Mouse (Mus musculus) limb, embryonic 10.5 days (tissue): Measurements from ENCODE around the gene Idh2. TPM values are rescaled to one million over a fixed set of nuclear protein-coding genes. Genes with fewer than 3 reads are reported as not detected.
"Not testable (repeated sequence)": the region's sequence is repeated elsewhere in the genome, so short reads cannot be mapped to it uniquely, and the experiment has no call there.

Experiments
- DNase-seq: peaks from one replicate; pipeline ENCODE4 v3.0.0-alpha.2; 2017; ENCODE audit warnings: low spot score
- H3K27ac ChIP-seq: fragments of 300-500 bp; sonication (generic); 2 replicates; pipeline ENCODE4 v1.5.1; 2016; ENCODE audit warnings: mild to moderate bottlenecking
- H3K27me3 ChIP-seq: fragments of 300-500 bp; sonication (generic); 2 replicates; pipeline ENCODE4 v1.6.1; 2016; ENCODE audit warnings: low read depth, mild to moderate bottlenecking; ENCODE audit not compliant: poor library complexity, severe bottlenecking
- H3K36me3 ChIP-seq: fragments of 300-500 bp; sonication (generic); 2 replicates; pipeline ENCODE4 v1.6.1; 2016; ENCODE audit warnings: mild to moderate bottlenecking, moderate library complexity
- H3K4me1 ChIP-seq: fragments of 300-500 bp; sonication (generic); 2 replicates; pipeline ENCODE4 v1.6.1; 2016
- H3K4me3 ChIP-seq: fragments of 300-500 bp; sonication (generic); 2 replicates; pipeline ENCODE4 v1.5.1; 2016; ENCODE audit warnings: mild to moderate bottlenecking, moderate library complexity
- H3K9me3 ChIP-seq: fragments of 300-500 bp; sonication (generic); replicated peaks from 2 replicates; pipeline ENCODE4 v1.6.1; 2016; ENCODE audit warnings: mild to moderate bottlenecking
- WGBS: fragments of 180-500 bp; shearing (Covaris S2); methylation state at CpG from one replicate; pipeline ENCODE4 v1.1.7; 2016; 5-methylcytosine and 5-hydroxymethylcytosine counted together
- polyA plus RNA-seq: library from polyadenylated mRNA; unstranded; fragments of >200 nt; fragmentation: Nextera tagmentation; extraction: Ambion mirVana; gene quantifications from 2 replicates; pipeline ENCODE4 v1.2.1, GENCODE M21; 2016

The Idh2 gene
- polyA plus RNA-seq, 1 experiment from 2014 or later, result 582 TPM

DNA sequence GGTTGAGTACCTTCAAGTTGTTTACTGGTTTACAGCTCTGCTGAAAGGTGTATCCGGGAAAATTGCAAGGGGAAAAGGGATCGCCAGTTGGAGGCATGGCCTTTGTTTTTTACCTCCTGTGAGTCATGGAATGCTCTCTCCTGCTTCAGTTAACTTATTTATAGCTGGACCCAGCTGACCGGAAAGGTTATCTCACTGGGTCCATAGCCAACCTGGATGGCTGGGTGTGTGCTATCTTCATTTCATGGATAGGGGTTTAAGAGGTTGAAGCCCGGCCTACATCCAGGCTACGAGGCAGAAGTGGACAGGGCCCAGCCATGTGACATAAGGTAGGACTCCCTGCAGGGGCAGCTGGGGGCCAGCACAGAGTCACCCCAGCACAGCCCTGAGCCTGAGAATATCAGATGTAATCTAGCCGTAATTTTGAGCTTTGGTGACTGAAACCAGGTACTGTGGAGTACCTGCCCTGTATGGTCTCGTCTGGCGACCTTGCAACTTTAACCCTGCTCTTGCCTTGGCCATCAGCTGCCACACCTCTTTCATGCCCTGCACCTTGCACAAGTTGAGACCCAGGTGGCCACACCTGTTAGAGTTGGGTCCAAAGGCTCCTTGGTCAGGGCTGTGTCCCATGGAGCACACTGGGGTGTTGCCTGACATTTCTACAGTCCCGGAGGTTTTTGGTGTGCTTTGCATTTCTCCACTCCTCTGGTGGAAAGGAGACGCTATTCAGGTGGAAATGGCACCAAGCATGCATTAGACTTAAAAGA, 55.0 kb downstream of the Idh2 start:
- WGBS, result 85% methylated on average over 10 of the region's 10 CpGs
- Histone ChIP-seq H3K4me1 (peaks cover 53% of the 10 kb centered on the region), H3K27ac (peak overlapping the region; percentile 12; the same call in 1 of the 2 replicates), H3K27me3 (no peaks in the 10 kb centered on the region), H3K9me3 (no peaks in the 10 kb centered on the region), H3K4me3 (no peak overlapping the region), H3K36me3 (0 out of 2 replicates have a peak, but pooled peaks cover 5% of the 10 kb centered on the region)
- DNase-seq, result no peak

DNA sequence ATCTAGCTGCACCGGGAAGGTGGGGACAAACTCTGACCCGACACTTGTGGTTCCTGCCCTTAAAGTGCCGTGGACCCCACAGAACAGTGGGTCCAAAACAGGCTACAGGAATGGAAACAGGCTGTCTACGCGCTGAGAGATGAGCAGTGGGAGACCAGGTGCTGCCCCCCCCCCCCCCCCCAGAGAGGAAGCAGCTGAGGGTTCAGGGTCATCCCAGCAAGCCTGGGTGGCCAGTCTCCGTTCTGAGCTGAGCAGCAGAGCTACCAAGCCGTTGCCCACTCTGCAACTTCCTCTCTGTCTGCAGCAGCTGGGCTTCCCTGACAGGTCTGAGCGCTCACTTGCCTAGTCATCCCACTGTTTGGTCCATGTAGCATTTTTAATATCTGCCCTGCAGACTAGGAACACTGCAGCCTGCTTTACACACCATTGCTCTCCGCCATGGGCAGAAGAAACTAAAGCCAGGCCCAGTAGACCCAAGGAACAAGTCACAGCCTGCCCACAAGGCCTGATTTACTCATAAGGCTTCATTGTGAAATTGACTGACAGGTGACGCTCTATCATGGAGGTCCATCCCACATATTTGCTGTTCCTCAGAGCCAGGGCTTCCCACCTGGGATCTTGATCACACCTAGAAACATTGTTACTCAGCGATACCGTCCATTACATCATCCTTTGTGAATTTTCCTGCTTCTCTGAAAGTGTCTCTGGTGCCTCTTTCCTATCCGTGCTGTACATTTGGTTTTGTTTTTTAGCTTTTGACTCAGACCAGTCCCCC, 55.9 kb downstream of the Idh2 start:
- Histone ChIP-seq H3K4me1 (peaks cover 52% of the 10 kb centered on the region), H3K27ac (peak overlapping the region; percentile 47), H3K4me3 (no peak overlapping the region), H3K27me3 (no peaks in the 10 kb centered on the region), H3K9me3 (no peaks in the 10 kb centered on the region), H3K36me3 (0 out of 2 replicates have a peak, but pooled peaks cover 5% of the 10 kb centered on the region)
- DNase-seq, result no peak
- WGBS, result 83% methylated on average over 13 of the region's 13 CpGs

DNA sequence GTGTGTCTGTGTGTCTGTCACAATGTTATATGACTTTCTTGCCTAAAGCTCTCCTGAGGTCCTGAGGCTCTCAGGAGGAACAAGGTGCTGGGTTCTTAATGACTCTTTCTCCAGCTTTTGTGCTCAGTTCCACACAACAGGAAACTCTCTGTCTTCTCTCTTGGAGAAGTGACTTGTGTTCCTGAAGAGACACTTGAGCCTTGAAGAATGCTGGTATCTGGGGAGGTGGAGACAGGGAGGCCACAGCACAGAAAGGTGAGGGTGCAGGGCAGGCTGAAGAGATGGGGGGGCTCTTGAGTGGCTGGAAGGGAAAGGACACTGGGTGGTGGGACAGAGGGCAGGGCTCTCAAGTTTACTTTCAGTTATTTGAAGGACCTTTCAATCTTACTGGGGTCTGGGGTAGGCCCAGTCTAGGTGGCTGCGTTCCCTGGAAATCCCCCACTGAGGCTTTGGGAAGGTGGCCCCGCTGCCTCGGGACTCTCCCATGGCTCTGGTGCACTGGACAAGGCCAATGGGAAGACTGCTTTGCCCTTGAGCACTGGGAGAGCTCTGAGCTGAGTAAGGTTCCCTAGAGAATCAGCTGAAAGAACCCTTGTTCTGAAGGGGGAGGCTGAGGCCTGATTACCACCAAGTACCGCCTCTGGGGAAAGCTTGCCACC, 56.7 kb downstream of the Idh2 start:
- 0 out of 2 replicates have a peak, but pooled peaks cover 7% of the 10 kb centered on the region for H3K36me3 ChIP-seq
- DNase-seq, result no peak
- H3K4me3 ChIP-seq, result no peak overlapping the region
- peak overlapping the region; percentile 47 for H3K27ac ChIP-seq
- 83% methylated on average over 4 of the region's 4 CpGs for WGBS
- H3K4me1 ChIP-seq, result peaks cover 46% of the 10 kb centered on the region
- no peaks in the 10 kb centered on the region for H3K27me3 ChIP-seq
- H3K9me3 ChIP-seq, result no peaks in the 10 kb centered on the region

DNA sequence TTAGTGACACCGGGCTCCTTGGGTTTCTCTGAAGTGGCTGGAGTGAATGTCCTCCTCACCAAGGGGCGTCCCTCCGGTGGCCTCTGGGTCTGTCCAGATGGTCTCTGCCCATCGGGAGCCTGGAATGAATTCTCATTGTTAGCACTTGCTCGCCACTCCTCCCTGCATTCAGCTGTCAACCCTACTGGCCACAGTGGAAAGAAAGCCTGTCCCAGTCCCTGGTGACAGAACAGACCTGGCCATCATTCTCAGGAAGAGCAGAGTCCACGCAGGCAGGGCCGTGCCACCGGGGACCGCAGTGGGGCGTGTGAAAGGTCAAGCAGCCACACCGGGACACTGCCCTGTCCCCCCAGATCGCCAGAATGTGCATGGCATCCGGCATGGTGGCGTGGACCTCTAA, 57.4 kb downstream of the Idh2 start:
- 74% methylated on average over 14 of the region's 14 CpGs for WGBS
- Histone ChIP-seq H3K4me3 (no peak overlapping the region), H3K27ac (no peak overlapping the region), H3K36me3 (peaks cover 13% of the 10 kb centered on the region; the same call in 1 of the 2 replicates), H3K4me1 (peaks cover 41% of the 10 kb centered on the region), H3K9me3 (no peaks in the 10 kb centered on the region), H3K27me3 (no peaks in the 10 kb centered on the region)
- no peak for DNase-seq

DNA sequence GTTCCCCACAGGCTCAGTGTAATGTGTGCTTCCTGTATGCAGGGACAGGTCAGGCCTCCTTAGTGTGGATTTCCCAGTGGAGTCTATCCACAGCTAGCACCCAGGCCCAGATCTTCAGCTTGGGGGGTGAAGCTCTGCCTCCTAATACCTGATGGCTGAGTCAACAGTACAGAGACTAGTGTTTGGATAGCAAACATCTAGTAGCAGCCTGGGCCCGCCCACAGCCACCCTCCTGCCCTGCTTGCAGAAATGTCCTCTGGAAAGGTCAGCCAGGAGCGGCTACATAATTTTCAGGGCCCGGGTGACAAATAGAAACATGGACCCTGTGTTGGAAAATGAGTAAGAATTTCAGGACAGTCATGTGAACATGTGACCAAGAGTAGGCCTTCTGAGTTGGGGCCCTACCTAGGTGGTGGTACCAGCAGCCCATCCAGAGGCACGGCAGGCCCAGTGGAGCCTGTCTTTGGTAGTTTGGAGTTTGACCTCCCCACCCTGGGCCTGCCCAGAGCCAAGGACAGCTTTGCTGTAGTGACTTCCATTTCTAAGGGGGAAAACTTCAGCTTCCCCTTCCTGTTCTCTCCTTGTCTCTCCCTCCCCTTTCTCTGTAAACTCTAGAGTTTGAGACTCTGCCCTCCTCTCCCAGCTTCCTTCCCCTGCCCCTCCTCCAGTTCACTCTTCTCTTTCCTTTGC, 58.0 kb downstream of the Idh2 start:
- DNase-seq, result no peak
- no peak overlapping the region for H3K4me3 ChIP-seq
- peaks cover 13% of the 10 kb centered on the region; the same call in 1 of the 2 replicates for H3K36me3 ChIP-seq
- H3K27ac ChIP-seq, result peak overlapping the region; percentile 58; the same call in 1 of the 2 replicates
- no peaks in the 10 kb centered on the region for H3K9me3 ChIP-seq
- H3K27me3 ChIP-seq, result no peaks in the 10 kb centered on the region
- H3K4me1 ChIP-seq, result peaks cover 44% of the 10 kb centered on the region
- whole genome bisulfite sequencing, result 79% methylated on average over 4 of the region's 4 CpGs

DNA sequence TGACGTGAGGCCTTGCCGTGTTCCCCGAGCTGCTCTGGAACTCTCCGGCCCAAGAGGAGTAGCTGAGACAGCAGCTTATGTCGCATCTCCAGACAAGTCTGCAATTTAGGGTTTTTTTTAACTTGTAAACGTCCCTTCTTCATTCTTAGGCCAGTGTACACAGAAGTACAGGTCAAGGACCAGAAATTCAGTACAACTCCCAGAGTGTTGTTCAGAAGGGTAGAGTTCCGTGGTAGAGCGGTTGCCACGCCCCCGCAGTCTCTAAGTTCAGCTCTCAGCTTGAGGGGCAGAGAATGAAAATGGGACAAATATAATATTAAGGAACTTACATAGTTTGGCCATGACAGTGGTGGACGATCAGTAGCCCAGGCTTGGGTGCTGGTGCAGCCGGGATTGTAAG, 59.4 kb downstream of the Idh2 start:
- H3K27me3 ChIP-seq, result no peaks in the 10 kb centered on the region
- 90% methylated on average over 12 of the region's 12 CpGs for whole genome bisulfite sequencing
- DNase-seq, result no peak
- no peak overlapping the region for H3K4me3 ChIP-seq
- peaks cover 47% of the 10 kb centered on the region for H3K4me1 ChIP-seq
- no peak overlapping the region for H3K27ac ChIP-seq
- peaks cover 13% of the 10 kb centered on the region; the same call in 1 of the 2 replicates for H3K36me3 ChIP-seq
- no peaks in the 10 kb centered on the region for H3K9me3 ChIP-seq

DNA sequence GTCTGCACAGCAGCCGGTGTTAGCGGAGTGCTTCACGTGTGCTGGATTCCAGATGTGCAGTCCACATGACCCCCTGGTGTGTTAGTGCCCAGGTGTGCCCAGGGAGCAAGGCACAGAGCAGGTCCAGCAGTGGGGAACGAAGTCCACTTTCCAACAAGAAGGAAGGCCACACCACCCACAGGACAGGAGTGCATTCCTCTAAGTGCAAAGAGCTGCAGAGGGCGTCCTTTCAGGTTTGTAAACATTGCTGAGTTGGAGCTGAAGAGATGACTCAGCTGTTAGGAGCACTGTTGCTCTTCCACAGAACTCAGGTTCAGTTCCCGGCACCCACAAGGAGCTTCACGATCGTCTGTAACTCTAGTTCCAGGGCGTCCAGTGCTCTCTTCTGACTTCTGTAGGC, 62.0 kb downstream of the Idh2 start:
- no peaks in the 10 kb centered on the region for H3K9me3 ChIP-seq
- H3K27me3 ChIP-seq, result no peaks in the 10 kb centered on the region
- H3K36me3 ChIP-seq, result peaks cover 13% of the 10 kb centered on the region; the same call in 1 of the 2 replicates
- WGBS, result 92% methylated on average over 9 of the region's 9 CpGs
- no peak overlapping the region for H3K27ac ChIP-seq
- H3K4me3 ChIP-seq, result no peak overlapping the region
- peaks cover 40% of the 10 kb centered on the region for H3K4me1 ChIP-seq
- DNase-seq, result no peak

DNA sequence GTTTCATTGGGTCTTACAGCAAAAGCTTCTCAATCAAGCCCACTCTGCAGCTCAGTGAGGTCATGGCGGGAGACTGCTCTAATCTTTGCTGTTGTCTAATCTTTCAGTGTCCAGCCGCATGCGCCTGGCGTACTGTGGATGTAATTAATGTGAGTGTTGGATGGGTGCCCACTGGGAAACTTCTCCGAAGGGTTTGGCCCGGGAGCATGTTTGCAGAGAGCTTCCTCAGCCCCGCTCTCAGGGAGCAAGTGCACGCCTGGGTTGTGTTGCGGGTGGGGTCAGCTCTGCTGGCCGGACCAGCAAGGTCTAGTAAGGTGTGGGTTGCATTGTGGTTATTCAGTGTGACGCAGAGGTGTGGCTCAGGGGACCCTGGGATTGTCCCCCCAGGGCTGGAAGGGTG, 62.9 kb downstream of the Idh2 start:
- peaks cover 36% of the 10 kb centered on the region for H3K4me1 ChIP-seq
- peaks cover 13% of the 10 kb centered on the region; the same call in 1 of the 2 replicates for H3K36me3 ChIP-seq
- no peak for DNase-seq
- no peaks in the 10 kb centered on the region for H3K9me3 ChIP-seq
- WGBS, result 91% methylated on average over 11 of the region's 11 CpGs
- no peak overlapping the region for H3K4me3 ChIP-seq
- no peak overlapping the region for H3K27ac ChIP-seq
- H3K27me3 ChIP-seq, result no peaks in the 10 kb centered on the region

DNA sequence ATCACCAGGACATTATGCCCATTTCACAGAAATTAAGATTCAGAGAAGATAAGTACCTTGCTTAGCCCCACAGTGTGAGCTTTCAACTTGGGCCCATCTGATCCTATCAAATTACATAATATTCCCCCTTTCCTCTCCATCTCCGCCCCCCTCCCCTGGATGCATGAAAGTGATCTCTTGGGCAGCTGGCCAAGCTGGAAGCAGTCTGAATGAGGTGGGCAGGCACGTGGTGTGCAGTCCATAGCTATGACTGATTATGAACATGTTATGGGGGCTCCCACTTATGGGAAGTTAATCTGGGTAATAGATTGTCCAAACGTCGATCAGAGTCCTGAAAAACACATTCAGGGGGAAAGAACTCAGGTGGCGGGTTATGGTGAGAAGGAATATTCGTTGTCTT, 63.4 kb downstream of the Idh2 start:
- Histone ChIP-seq H3K9me3 (no peaks in the 10 kb centered on the region), H3K4me1 (peaks cover 35% of the 10 kb centered on the region), H3K4me3 (no peak overlapping the region), H3K27ac (no peak overlapping the region), H3K27me3 (no peaks in the 10 kb centered on the region), H3K36me3 (peaks cover 13% of the 10 kb centered on the region; the same call in 1 of the 2 replicates)
- no peak for DNase-seq
- 89% methylated on average over 6 of the region's 6 CpGs for WGBS

DNA sequence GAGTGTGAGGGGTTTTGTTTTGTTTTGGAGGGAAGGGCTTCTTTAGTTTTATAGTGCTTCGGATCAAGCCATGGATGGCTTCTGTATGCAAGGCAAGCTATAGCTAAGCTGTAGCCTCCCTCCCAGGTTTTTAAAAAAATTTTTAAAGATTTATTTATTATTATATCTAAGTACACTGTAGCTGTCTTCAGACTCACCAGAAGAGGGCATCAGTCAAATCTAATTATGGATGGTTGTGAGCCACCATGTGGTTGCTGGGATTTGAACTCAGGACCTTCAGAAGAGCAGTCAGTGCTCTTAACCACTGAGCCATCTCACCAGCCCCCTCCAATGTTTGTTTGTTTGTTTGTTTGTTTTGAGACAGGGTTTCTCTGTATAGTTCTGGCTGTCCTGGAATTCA, 64.8 kb downstream of the Idh2 start:
- H3K27me3 ChIP-seq, H3K36me3 ChIP-seq, H3K9me3 ChIP-seq, H3K27ac ChIP-seq, H3K4me3 ChIP-seq, DNase-seq: not testable (repeated sequence)
- H3K4me1 ChIP-seq, result peaks cover 29% of the 10 kb centered on the region; the same call in 1 of the 2 replicates
- 100% methylated on average over 1 of the region's 1 CpGs for WGBS

DNA sequence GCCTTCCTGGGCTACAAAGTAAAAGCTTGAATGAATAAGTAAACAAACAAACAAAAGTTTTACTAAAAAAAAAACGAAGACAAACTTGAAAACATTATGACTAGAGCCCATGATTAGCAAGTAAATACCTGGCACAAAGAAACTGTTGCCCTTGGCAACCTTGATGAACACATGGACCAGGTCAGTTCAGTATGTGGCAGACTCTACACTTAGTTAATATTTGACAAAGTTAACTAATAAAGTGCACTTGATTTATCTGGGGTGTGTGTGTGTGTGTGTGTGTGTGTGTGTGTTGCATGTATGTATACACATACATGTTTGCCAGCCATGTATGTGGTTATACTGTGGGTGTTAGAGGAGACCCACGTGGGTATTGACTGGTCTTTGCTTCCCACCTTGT, 65.4 kb downstream of the Idh2 start:
- H3K27me3 ChIP-seq, result no peaks in the 10 kb centered on the region
- DNase-seq, result no peak
- WGBS, result 78% methylated on average over 2 of the region's 2 CpGs
- no peak overlapping the region for H3K27ac ChIP-seq
- H3K36me3 ChIP-seq, result peaks cover 8% of the 10 kb centered on the region; the same call in 1 of the 2 replicates
- no peak overlapping the region for H3K4me3 ChIP-seq
- no peaks in the 10 kb centered on the region for H3K9me3 ChIP-seq
- peaks cover 35% of the 10 kb centered on the region; the same call in 1 of the 2 replicates for H3K4me1 ChIP-seq

DNA sequence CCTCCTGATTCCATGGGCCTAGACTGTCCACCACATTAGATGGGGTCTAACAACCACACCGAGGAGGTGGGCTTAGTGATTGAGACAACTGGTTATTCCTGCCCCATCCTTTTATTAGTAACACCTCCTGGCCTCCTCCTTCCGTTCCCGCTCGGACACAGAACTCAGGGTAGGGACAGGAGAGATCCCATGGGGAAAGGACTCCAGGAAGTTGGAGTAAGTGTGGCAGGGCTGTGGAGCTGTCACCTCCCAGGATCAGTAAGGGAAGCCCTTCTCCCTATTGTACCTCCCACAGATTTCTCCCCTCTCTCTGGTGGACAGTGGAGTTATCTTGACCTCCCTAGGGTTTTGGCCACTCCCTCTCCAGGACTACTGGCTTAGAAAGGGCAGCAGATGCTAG, 68.2 kb downstream of the Idh2 start:
- Histone ChIP-seq H3K27me3 (no peaks in the 10 kb centered on the region), H3K4me3 (no peak overlapping the region), H3K36me3 (peaks cover 2% of the 10 kb centered on the region; the same call in 1 of the 2 replicates), H3K27ac (no peak overlapping the region; the same call in 1 of the 2 replicates), H3K4me1 (peaks cover 31% of the 10 kb centered on the region; the same call in 1 of the 2 replicates), H3K9me3 (no peaks in the 10 kb centered on the region)
- 85% methylated on average over 4 of the region's 4 CpGs for WGBS
- no peak for DNase-seq
